Mouse (Mus musculus) embryonic facial prominence, embryonic 11.5 days (tissue): ENCODE results near the gene Rab8b. TPM values are rescaled to one million over a fixed set of nuclear protein-coding genes. Genes with fewer than 3 reads are reported as not detected.
"Not testable (repeated sequence)": the region's sequence is repeated elsewhere in the genome, so short reads cannot be mapped to it uniquely, and the experiment has no call there.

ENCODE experiments used
- ATAC-seq: fragments of 200-750 bp; cut with Nextera tagmentation; replicated peaks from 2 replicates; pipeline ENCODE4 v1.8.0; 2017; ENCODE audit warnings: low read depth; ENCODE audit not compliant: insufficient number of reproducible peaks, low FRiP score, low TSS enrichment
- DNase-seq: peaks from one replicate; pipeline ENCODE4 v3.0.0-alpha.2; 2015; ENCODE audit warnings: low spot score
- H3K27ac ChIP-seq: fragments of 300-500 bp; sonication (generic); replicated peaks from 2 replicates; pipeline ENCODE4 v1.5.1; 2014; ENCODE audit warnings: mild to moderate bottlenecking, low read depth, low read length, control low read depth
- H3K27me3 ChIP-seq: fragments of 300-500 bp; sonication (generic); 2 replicates; pipeline ENCODE4 v1.6.1; 2014; ENCODE audit warnings: mild to moderate bottlenecking, low read length, moderate library complexity, mixed read lengths; ENCODE audit not compliant: control insufficient read depth, insufficient read depth
- H3K36me3 ChIP-seq: fragments of 300-500 bp; sonication (generic); replicated peaks from 2 replicates; pipeline ENCODE4 v1.6.1; 2014; ENCODE audit warnings: low read depth, mild to moderate bottlenecking, low read length, moderate library complexity, mixed read lengths; ENCODE audit not compliant: control insufficient read depth, insufficient read depth
- H3K4me1 ChIP-seq: fragments of 300-500 bp; sonication (generic); 2 replicates; pipeline ENCODE4 v1.6.1; 2014; ENCODE audit warnings: low read length, mixed read lengths; ENCODE audit not compliant: control insufficient read depth, insufficient read depth
- H3K4me2 ChIP-seq: fragments of 300-500 bp; sonication (generic); 2 replicates; pipeline ENCODE4 v1.6.1; 2014; ENCODE audit warnings: low read depth, mild to moderate bottlenecking, control low read depth, low read length, moderate library complexity
- H3K4me3 ChIP-seq: fragments of 300-500 bp; sonication (generic); 2 replicates; pipeline ENCODE4 v1.5.1; 2014; ENCODE audit warnings: low read depth, low read length, control low read depth
- H3K9ac ChIP-seq: fragments of 300-500 bp; sonication (generic); replicated peaks from 2 replicates; pipeline ENCODE4 v1.6.1; 2014; ENCODE audit warnings: mild to moderate bottlenecking, control low read depth, low read length
- H3K9me3 ChIP-seq: fragments of 300-500 bp; sonication (generic); replicated peaks from 2 replicates; pipeline ENCODE4 v1.6.1; 2016; ENCODE audit warnings: mild to moderate bottlenecking, low read length, inconsistent platforms, mixed read lengths; ENCODE audit not compliant: control insufficient read depth
- WGBS: fragments of 180-500 bp; shearing (Covaris S2); extraction: QIAGEN DNeasy Blood & Tissue Kit; methylation state at CpG from one replicate; pipeline ENCODE4 v1.1.7; 2014; 5-methylcytosine and 5-hydroxymethylcytosine counted together
- polyA plus RNA-seq: library from polyadenylated mRNA; unstranded; fragments of >200 nt; fragmentation: Nextera tagmentation; extraction: Ambion mirVana; gene quantifications from 2 replicates; pipeline ENCODE4 v1.2.1, GENCODE M21; 2014

Gene Rab8b
- polyA plus RNA-seq, 1 experiment from 2014 or later: 18.8 TPM

DNA sequence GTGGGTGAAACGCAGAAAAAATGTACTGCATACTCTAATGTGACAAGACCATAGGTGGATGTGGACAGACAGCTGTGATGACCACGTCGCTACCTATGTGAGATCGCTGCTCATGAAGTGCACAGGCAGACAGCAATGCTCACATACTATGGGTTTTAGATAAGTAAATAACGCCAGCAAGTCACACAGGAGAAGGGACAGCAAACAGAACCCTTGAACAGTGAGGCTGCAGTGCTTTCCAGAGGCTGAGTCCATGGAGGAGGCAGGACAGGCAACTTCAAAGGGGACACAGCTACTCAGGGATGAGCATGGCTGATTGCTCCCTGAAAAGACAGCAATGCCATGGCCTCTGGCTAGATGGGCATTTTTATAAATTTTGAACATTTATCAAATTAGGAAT, 72.7 kb downstream of the Rab8b start:
- Histone ChIP-seq H3K9me3 (no peaks in the 10 kb centered on the region), H3K4me2 (no peak overlapping the region), H3K4me3 (no peak overlapping the region), H3K9ac (no peak overlapping the region), H3K4me1 (no peaks in the 10 kb centered on the region), H3K27me3 (no peaks in the 10 kb centered on the region), H3K36me3 (no peaks in the 10 kb centered on the region), H3K27ac (no peak overlapping the region)
- WGBS: 91% methylated on average over 5 of the region's 5 CpGs
- ATAC-seq: no peak
- no peak for DNase-seq

DNA sequence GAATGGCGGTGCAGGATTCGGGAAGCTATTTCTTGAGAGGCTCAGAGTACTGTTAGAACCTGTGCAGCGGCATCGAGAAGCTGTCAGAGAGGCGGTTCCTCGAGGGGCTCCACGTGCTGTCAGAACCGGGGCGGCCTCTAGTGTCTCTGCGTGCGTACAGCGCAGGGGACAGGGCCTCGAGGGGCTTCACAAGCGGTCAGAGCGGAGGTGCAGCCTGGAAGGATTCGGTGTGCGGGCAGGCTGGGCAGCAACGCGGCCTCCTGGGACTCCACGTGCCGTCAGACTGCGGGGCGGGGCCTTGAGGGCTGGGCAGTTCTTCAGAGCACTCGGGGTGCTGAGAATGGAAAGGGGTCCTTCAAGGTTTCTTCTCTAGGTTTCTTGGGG, 84.4 kb downstream of the Rab8b start:
- DNase-seq: no peak
- H3K4me1 ChIP-seq: no peaks in the 10 kb centered on the region
- no peaks in the 10 kb centered on the region for H3K9me3 ChIP-seq
- under 1% methylated on average over 24 of the region's 24 CpGs for WGBS
- H3K9ac ChIP-seq: peak overlapping the region; percentile 35
- peak overlapping the region; percentile 80 for H3K4me2 ChIP-seq
- peak; percentile 77 for ATAC-seq
- H3K36me3 ChIP-seq: no peaks in the 10 kb centered on the region
- no peaks in the 10 kb centered on the region for H3K27me3 ChIP-seq
- no peak overlapping the region for H3K27ac ChIP-seq
- H3K4me3 ChIP-seq: peak overlapping the region; percentile 64

DNA sequence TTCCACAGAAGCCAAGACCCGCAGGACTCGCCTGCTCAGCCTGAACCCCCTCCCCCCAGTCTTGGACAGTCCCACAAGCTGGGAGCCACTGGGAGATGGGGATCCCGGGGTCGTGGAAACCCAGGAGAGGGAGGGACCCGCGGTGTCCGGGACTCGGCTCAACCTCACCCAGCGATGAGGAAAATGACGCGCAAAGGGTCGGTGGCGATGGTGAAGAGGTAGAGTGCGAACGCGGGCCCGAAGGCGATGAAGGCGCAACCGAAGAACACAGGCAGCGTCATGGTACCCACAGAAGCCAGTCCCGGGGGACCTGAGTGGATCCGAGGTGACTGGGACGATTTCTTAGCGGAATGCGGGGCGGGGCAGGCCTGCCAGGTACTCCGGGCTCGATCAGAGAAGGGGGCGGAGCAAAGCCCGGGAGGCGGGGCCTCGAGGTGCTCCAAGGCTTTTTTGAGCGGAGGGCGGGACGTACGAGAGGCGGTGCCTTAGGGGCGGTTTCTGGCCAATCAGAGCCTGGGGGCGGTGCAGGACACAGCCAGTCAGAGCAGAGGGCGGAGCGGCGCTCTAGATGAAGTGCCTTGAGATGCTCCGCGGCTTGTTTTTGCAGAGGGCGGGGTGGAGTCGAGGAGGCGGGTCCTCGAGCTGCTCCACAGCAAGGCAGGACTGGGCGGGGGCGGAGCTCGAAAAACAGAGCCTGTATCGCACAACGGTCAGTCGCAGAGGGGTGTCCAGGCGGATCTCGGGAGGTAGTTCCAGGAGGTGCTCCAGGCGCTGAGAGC, 85.0 kb downstream of the Rab8b start, which contains the start of gene Aph1c:
TSS of gene Aph1c (minus strand) at position 409 of the 779 bp plus-strand sequence.
- ATAC-seq (peak; percentile 97), DNase-seq (peak; percentile 100)
- no peaks in the 10 kb centered on the region for H3K27me3 ChIP-seq
- H3K9me3 ChIP-seq: no peaks in the 10 kb centered on the region
- no peak within 1 kb of the TSS for H3K27ac ChIP-seq
- peak within 1 kb of the TSS; percentile 80 for H3K4me2 ChIP-seq
- no peaks in the 10 kb centered on the region for H3K4me1 ChIP-seq
- under 1% methylated on average over 58 of the region's 58 CpGs for WGBS
- H3K36me3 ChIP-seq: no peaks in the 10 kb centered on the region
- peak within 1 kb of the TSS; percentile 44 for H3K9ac ChIP-seq
- H3K4me3 ChIP-seq: peak within 1 kb of the TSS; percentile 64

DNA sequence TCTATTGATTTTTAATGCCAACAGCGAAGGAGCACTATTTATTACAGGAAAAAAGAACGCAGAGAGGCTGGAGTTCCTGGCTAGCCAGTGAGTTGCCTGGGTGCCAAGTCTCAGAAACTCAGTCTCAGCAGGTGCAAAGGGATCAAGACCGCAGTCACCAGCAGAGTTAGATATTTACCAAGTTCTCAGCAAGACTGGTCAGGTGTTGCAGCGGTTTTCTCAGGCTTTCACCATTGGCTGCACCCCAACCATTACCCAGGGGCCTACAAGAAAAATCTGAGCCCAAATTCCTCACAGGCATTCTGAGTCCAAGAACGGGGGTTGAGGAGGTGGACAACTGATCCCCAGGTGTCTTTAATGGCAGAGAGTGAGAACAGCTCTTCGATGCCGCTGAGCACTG, 85.6 kb downstream of the Rab8b start:
- H3K27ac ChIP-seq: no peak overlapping the region
- H3K27me3 ChIP-seq: no peaks in the 10 kb centered on the region
- WGBS: 15% methylated on average over 7 of the region's 7 CpGs
- peak overlapping the region; percentile 64; the same call in 1 of the 2 replicates for H3K4me3 ChIP-seq
- H3K9me3 ChIP-seq: no peaks in the 10 kb centered on the region
- H3K36me3 ChIP-seq: no peaks in the 10 kb centered on the region
- ATAC-seq (no peak), DNase-seq (no peak)
- H3K4me2 ChIP-seq: peak overlapping the region; percentile 80
- H3K9ac ChIP-seq: no peak overlapping the region
- H3K4me1 ChIP-seq: no peaks in the 10 kb centered on the region

DNA sequence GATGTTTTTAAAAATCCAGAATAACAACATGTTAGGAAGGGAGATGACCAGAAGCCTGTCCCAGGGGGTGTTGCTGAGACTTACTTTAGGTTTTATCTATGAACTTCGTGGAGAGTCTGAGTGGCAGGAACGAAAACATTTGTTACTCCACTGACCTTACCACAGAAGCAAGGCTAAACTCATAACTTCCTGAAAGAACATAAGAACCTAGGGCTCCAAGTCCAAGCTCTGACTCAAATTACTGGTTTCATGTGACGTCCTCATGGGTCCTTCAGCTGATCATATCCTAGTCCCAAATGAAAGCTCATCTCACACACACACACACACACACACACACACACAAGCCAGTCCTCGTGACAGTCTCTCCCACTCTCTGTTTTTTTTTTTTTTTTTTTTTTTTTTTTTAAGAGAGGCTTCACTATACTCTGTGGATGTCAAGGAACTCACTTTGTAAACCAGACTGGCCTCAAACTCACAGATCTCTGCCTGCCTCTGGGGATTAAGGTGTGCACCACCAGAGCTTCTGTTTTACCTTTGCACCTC, 87.0 kb downstream of the Rab8b start:
- Histone ChIP-seq H3K9me3 (no peaks in the 10 kb centered on the region), H3K9ac (no peak overlapping the region), H3K36me3 (no peaks in the 10 kb centered on the region), H3K4me1 (no peaks in the 10 kb centered on the region), H3K4me3 (no peak overlapping the region), H3K27me3 (no peaks in the 10 kb centered on the region), H3K27ac (no peak overlapping the region), H3K4me2 (no peak overlapping the region)
- ATAC-seq (no peak), DNase-seq (no peak)
- whole genome bisulfite sequencing: 45% methylated on average over 4 of the region's 4 CpGs

DNA sequence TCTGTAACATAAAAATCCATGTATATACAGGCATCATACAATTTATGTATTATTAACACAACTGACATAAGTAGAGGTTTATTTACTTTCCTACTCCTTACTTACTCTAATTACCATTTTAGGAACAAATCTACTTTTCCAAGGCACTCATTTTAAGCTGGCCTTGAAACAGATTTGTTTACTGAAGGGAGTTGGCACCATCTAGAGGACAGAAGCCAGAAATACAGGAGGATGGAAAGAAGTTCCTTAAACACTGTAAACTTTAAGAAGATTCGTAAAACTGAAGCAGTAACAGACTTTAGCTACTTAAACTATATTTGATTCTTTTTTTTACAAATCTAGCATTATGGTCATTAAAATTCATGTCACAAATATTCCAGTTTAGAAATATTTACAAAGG, 93.5 kb downstream of the Rab8b start:
- Histone ChIP-seq H3K4me2 (no peak overlapping the region), H3K27me3 (no peaks in the 10 kb centered on the region), H3K9me3 (no peaks in the 10 kb centered on the region), H3K27ac (no peak overlapping the region), H3K9ac (no peak overlapping the region), H3K36me3 (no peaks in the 10 kb centered on the region), H3K4me1 (no peaks in the 10 kb centered on the region), H3K4me3 (no peak overlapping the region)
- ATAC-seq: no peak
- peak; percentile 78 for DNase-seq
- WGBS: 32% methylated on average over 1 of the region's 1 CpGs

DNA sequence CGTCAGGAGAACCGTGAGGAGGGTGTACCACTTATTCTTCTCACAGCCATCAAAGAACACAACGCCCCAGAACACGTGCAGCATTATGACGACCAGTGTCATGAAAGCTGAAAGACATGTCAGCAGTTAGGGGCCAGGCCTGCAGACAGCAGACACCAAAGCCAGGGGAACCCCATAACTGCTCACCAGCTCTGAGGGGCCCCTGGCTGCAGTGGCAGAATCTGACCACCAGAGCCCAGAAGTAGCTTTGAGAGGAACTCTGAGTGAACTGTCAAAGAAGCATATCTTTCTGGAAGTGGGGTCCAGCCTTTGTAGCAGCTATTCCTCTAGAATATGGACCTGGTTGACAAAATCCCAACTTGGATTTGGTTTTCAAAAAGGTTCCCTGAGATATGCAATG, 97.2 kb downstream of the Rab8b start:
- WGBS: no CpG with 5 or more reads among the region's 5 CpGs
- H3K27me3 ChIP-seq, H3K36me3 ChIP-seq, H3K27ac ChIP-seq, H3K4me3 ChIP-seq, H3K9ac ChIP-seq, DNase-seq, ATAC-seq, H3K9me3 ChIP-seq, H3K4me1 ChIP-seq, H3K4me2 ChIP-seq: not testable (repeated sequence)

DNA sequence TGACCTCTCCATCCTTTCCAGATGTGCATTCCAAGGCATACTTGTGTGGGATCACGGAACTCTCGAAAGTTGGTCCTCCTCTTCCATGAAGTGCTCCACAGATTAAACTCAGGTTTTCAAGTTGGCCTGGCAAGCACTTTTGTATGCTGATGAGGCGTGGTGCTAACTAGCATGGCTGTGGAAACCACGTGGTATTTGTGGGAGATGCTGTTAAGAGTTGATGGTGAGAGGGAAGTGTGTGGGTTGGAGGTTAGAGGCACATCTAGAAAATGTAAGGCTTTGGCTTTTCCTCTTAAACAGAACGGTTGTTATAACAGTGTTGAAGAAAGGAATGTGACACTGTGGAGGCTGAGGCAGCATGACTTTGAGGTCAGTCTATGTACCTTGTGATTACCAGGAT, 98.5 kb downstream of the Rab8b start:
- ATAC-seq: no peak
- 77% methylated on average over 5 of the region's 5 CpGs for WGBS
- Histone ChIP-seq H3K9ac (no peak overlapping the region), H3K36me3 (no peaks in the 10 kb centered on the region), H3K4me2 (no peak overlapping the region), H3K9me3 (no peaks in the 10 kb centered on the region), H3K27me3 (no peaks in the 10 kb centered on the region), H3K4me1 (no peaks in the 10 kb centered on the region), H3K27ac (no peak overlapping the region), H3K4me3 (no peak overlapping the region)
- no peak for DNase-seq
